Mouse (Mus musculus): ENCODE data around the gene Pdzd4. TPM values are rescaled to one million over a fixed set of nuclear protein-coding genes. Genes with fewer than 3 reads are reported as not detected.

The Pdzd4 gene
- 0.99 and 1.3 TPM in 2 replicates for polyA plus RNA-seq (2014; fragmentation: Nextera tagmentation; extraction: Ambion mirVana)

DNA sequence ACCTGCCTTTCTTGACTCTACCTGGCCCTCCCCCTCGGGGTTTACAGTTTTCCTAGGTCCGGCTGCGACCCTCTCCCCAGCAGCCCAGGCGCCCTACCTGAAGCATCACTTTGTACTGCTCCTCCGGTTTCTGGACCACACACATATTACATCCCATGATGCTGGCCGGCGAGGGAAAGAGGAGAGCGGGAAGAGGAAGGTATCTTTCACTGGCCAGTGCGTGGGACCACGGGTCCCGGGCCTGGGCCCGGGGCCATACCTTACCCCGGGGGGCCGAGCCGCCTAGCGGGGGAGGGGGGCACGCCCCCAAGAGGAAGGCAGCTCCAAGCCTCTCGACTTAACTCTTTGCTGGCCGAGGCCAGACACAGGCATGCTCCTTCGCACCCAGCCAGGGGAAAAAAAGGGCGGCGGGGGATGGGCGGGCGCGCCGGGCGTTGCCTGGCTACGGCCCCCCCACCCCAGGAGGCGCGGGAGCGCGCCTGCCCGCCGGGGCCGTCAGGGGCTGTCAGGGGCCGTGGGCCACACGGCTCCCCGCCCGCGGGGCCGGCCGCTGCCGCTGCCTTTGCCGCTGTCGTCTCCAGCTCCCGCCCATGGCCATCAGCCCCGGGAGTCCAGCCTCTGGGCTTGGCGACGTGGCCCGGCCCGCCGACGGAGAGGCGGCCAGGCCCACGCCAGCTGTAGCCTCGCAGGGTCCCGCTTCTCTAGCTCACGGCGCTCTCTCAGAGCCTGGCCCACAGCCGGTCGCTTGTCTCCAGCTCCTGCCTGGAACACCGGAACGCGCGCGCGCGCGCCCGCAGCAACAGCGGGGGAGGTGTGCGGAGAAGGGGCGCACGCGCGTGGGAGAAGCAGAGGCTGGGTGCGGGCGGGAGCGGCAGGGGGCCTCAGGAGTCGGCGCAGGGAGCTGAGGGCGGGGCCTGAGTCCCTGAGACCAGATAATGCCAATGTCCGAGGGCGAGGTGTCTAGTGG is at the start of gene Pdzd4:
Gene Pdzd4 (minus strand): TSS at position 785 of the 967 bp plus-strand sequence.
- Histone ChIP-seq H3K9ac (peak within 1 kb of the TSS; percentile 61), H3K4me1 (ENCODE audit: insufficient read depth) (no peaks in the 10 kb centered on the region), H3K4me3 (ENCODE audit: low read depth, low read length) (peak within 1 kb of the TSS; percentile 57), H3K27me3 (ENCODE audit: insufficient read depth, low read length) (peaks cover 9% of the 10 kb centered on the region; the same call in 1 of the 2 replicates), H3K36me3 (ENCODE audit: insufficient read depth) (no peaks in the 10 kb centered on the region), H3K27ac (ENCODE audit: low read depth) (no peak within 1 kb of the TSS), H3K9me3 (ENCODE audit: low read depth, low read length) (no peaks in the 10 kb centered on the region), H3K4me2 (peak within 1 kb of the TSS; percentile 71)
- TF ChIP-seq CTCF (IDR thresholded peaks at IDR 0.05; ENCODE audit: low read depth), result no peak
- DNase-seq, result peak; percentile 80
- ATAC-seq (ENCODE audit: insufficient read depth), result peak; percentile 87
- WGBS, result 8% methylated on average over 66 of the region's 84 CpGs

DNA sequence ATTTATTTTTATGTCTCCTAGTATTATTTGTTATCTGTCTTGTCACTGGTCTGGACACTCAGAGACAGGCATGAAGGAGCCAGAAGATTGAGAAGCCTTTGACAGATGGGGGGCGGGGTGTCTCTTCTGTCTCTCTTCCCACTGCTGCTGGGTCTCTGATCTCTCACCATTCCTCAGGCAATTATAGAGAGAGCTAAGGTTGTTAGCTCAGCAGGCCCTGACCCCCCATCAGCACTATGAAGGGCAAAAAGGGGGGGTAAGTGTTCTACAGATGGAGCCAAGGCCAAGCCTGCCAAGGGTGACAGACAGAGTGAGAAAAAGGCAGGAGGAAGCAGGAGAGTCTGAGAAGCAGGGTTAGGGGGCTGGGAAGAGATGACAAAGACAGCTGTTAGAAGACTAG is 47.2 kb upstream of the Pdzd4 start:
- Histone ChIP-seq H3K4me3 (ENCODE audit: low read depth, low read length) (no peak overlapping the region), H3K4me1 (ENCODE audit: insufficient read depth) (no peaks in the 10 kb centered on the region), H3K9me3 (ENCODE audit: low read depth, low read length) (no peaks in the 10 kb centered on the region), H3K27ac (ENCODE audit: low read depth) (no peak overlapping the region), H3K36me3 (ENCODE audit: insufficient read depth) (no peaks in the 10 kb centered on the region), H3K9ac (no peak overlapping the region), H3K4me2 (no peak overlapping the region), H3K27me3 (ENCODE audit: insufficient read depth, low read length) (no peaks in the 10 kb centered on the region)
- 67% methylated on average over 1 of the region's 1 CpGs for WGBS
- TF ChIP-seq CTCF (IDR thresholded peaks at IDR 0.05; ENCODE audit: low read depth), result no peak
- ATAC-seq (ENCODE audit: insufficient read depth), result no peak
- DNase-seq, result no peak

DNA sequence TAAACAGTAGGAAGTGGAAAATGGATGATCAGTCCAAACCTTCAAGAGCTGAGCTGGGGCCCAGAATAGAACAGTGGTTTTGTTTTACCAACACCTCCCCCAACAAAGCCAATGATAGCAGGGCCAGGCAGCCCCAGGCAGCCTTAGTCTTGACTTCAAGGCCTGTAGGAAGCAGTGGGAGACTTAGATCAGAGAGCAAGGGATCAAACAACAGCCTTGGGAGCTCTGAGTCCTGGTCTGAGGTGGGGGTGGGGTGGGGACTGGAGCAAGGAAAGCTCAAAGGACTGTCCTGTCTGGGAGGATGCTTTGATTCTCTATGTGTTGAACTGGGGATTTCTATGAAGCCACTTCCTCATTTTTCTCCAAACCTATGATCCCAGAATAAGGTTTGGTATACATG is 46.7 kb upstream of the Pdzd4 start:
- H3K4me3 ChIP-seq (ENCODE audit: low read depth, low read length), result no peak overlapping the region
- ATAC-seq (ENCODE audit: insufficient read depth), result no peak
- no peak for DNase-seq
- H3K36me3 ChIP-seq (ENCODE audit: insufficient read depth), result no peaks in the 10 kb centered on the region
- H3K27ac ChIP-seq (ENCODE audit: low read depth), result no peak overlapping the region
- H3K27me3 ChIP-seq (ENCODE audit: insufficient read depth, low read length), result no peaks in the 10 kb centered on the region
- no peaks in the 10 kb centered on the region for H3K4me1 ChIP-seq (ENCODE audit: insufficient read depth)
- no peak overlapping the region for H3K9ac ChIP-seq
- H3K9me3 ChIP-seq (ENCODE audit: low read depth, low read length), result no peaks in the 10 kb centered on the region
- no peak for TF ChIP-seq CTCF (IDR thresholded peaks at IDR 0.05; ENCODE audit: low read depth)
- H3K4me2 ChIP-seq, result no peak overlapping the region

GRCm38 (mm10) chrX:73869334-73869733 is 44.6 kb upstream of the Pdzd4 start:
- Histone ChIP-seq H3K4me3 (ENCODE audit: low read depth, low read length) (no peak overlapping the region), H3K36me3 (ENCODE audit: insufficient read depth) (no peaks in the 10 kb centered on the region), H3K27me3 (ENCODE audit: insufficient read depth, low read length) (no peaks in the 10 kb centered on the region), H3K4me2 (no peak overlapping the region), H3K4me1 (ENCODE audit: insufficient read depth) (no peaks in the 10 kb centered on the region), H3K27ac (ENCODE audit: low read depth) (no peak overlapping the region), H3K9ac (no peak overlapping the region), H3K9me3 (ENCODE audit: low read depth, low read length) (no peaks in the 10 kb centered on the region)
- ATAC-seq (ENCODE audit: insufficient read depth), result no peak
- no peak for TF ChIP-seq CTCF (IDR thresholded peaks at IDR 0.05; ENCODE audit: low read depth)
- DNase-seq, result peak; percentile 65
- WGBS, result 9% methylated on average over 5 of the region's 5 CpGs

DNA sequence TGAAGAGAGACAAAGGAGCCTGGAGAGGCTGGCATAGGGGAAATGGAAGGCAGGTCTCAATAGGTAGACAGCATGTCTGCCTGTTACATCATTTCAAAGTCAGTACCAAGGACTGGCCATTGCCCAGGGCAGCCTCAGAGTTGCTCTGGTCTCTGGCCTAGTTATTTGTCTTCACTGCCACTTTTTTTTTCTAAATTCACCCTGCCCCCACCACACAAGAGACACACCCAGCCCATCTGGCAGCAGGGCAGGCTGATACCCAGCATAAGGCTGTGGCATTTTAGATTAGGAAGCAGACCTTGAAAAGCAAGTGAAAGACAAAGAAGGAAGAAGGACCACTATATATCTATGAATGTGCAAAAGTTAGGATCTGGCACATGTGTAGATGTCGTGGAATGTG is 43.1 kb upstream of the Pdzd4 start:
- H3K27ac ChIP-seq (ENCODE audit: low read depth), result no peak overlapping the region
- TF ChIP-seq CTCF (IDR thresholded peaks at IDR 0.05; ENCODE audit: low read depth), result no peak
- H3K27me3 ChIP-seq (ENCODE audit: insufficient read depth, low read length), result no peaks in the 10 kb centered on the region
- WGBS, result 52% methylated on average over 1 of the region's 1 CpGs
- ATAC-seq (ENCODE audit: insufficient read depth) (no peak), DNase-seq (no peak)
- H3K4me1 ChIP-seq (ENCODE audit: insufficient read depth), result no peaks in the 10 kb centered on the region
- H3K36me3 ChIP-seq (ENCODE audit: insufficient read depth), result no peaks in the 10 kb centered on the region
- H3K4me2 ChIP-seq, result no peak overlapping the region
- no peaks in the 10 kb centered on the region for H3K9me3 ChIP-seq (ENCODE audit: low read depth, low read length)
- H3K4me3 ChIP-seq (ENCODE audit: low read depth, low read length), result no peak overlapping the region
- H3K9ac ChIP-seq, result no peak overlapping the region

GRCm38 (mm10) chrX:73867256-73867655 is 42.5 kb upstream of the Pdzd4 start:
- no peak overlapping the region for H3K4me2 ChIP-seq
- WGBS, result 14% methylated on average over 3 of the region's 3 CpGs
- H3K4me3 ChIP-seq (ENCODE audit: low read depth, low read length), result no peak overlapping the region
- no peaks in the 10 kb centered on the region for H3K9me3 ChIP-seq (ENCODE audit: low read depth, low read length)
- no peak for TF ChIP-seq CTCF (IDR thresholded peaks at IDR 0.05; ENCODE audit: low read depth)
- H3K27me3 ChIP-seq (ENCODE audit: insufficient read depth, low read length), result no peaks in the 10 kb centered on the region
- H3K4me1 ChIP-seq (ENCODE audit: insufficient read depth), result no peaks in the 10 kb centered on the region
- H3K36me3 ChIP-seq (ENCODE audit: insufficient read depth), result no peaks in the 10 kb centered on the region
- no peak overlapping the region for H3K27ac ChIP-seq (ENCODE audit: low read depth)
- ATAC-seq (ENCODE audit: insufficient read depth), result no peak
- no peak overlapping the region for H3K9ac ChIP-seq
- DNase-seq, result no peak

- Histone ChIP-seq H3K9me3 (ENCODE audit: low read depth, low read length) (no peaks in the 10 kb centered on the region), H3K36me3 (ENCODE audit: insufficient read depth) (no peaks in the 10 kb centered on the region), H3K27ac (ENCODE audit: low read depth) (no peak overlapping the region), H3K4me1 (ENCODE audit: insufficient read depth) (no peaks in the 10 kb centered on the region), H3K4me2 (no peak overlapping the region), H3K27me3 (ENCODE audit: insufficient read depth, low read length) (no peaks in the 10 kb centered on the region), H3K9ac (no peak overlapping the region), H3K4me3 (ENCODE audit: low read depth, low read length) (no peak overlapping the region)
- DNase-seq (no peak), ATAC-seq (ENCODE audit: insufficient read depth) (no peak)
- no peak for TF ChIP-seq CTCF (IDR thresholded peaks at IDR 0.05; ENCODE audit: low read depth)
- WGBS, result 38% methylated on average over 3 of the region's 3 CpGs
These were observed 39.9 kb upstream of the Pdzd4 start for GRCm38 (mm10) chrX:73864692-73865091.

All from lung, embryonic 14.5 days (tissue).